Mouse (Mus musculus) cerebellum, adult 2 months (tissue): ENCODE measurements around the gene Golt1a. TPM values are rescaled to one million over a fixed set of nuclear protein-coding genes. Genes with fewer than 3 reads are reported as not detected.

Experiments
- DNase-seq, 2 experiments: peaks; one replicate each; pipeline ENCODE4 v3.0.0; 2021
- H3K27ac ChIP-seq: fragments of 200-500 bp; 2 replicates; pipeline ENCODE4 v1.5.1; 2012; ENCODE audit warnings: low read length, control low read depth, inconsistent platforms; ENCODE audit not compliant: insufficient read depth
- H3K27me3 ChIP-seq: fragments of 200-500 bp; 2 replicates; pipeline ENCODE4 v1.6.1; 2012; ENCODE audit warnings: inconsistent platforms, mild to moderate bottlenecking, low read length, moderate library complexity; ENCODE audit not compliant: control insufficient read depth, insufficient read depth
- H3K4me1 ChIP-seq: fragments of 200-500 bp; 2 replicates; pipeline ENCODE4 v1.6.1; 2011; ENCODE audit warnings: low read length; ENCODE audit not compliant: control insufficient read depth, insufficient read depth
- H3K4me3 ChIP-seq: fragments of 200-500 bp; replicated peaks from 2 replicates; pipeline ENCODE3; 2011; ENCODE audit warnings: mild to moderate bottlenecking, low read depth, low read length, control low read depth; ENCODE audit not compliant: insufficient read depth
- CTCF ChIP-seq: fragments of 200-500 bp; IDR thresholded peaks from 2 replicates; pipeline ENCODE4 v1.5.1; 2011; ENCODE audit warnings: low read depth, mild to moderate bottlenecking, control low read depth, low read length, moderate library complexity, borderline replicate concordance; ENCODE audit not compliant: insufficient read depth
- POLR2A ChIP-seq: fragments of 200-500 bp; IDR thresholded peaks from 2 replicates; pipeline ENCODE4 v1.6.1; 2011; ENCODE audit warnings: low read length, control low read depth, borderline replicate concordance; ENCODE audit not compliant: insufficient read depth
- WGBS: fragments of 180-500 bp; shearing (Covaris S2); methylation state at CpG from one replicate; pipeline ENCODE4 v1.1.7; 2018; 5-methylcytosine and 5-hydroxymethylcytosine counted together
- polyA plus RNA-seq: library from polyadenylated mRNA; depleted of rRNA; stranded (reverse); fragments of >200 nt; gene quantifications from 2 replicates; pipeline ENCODE4 v1.2.3, GENCODE M21; 2012; rRNA removed

Golt1a gene
- polyA plus RNA-seq, 1 experiment, result not detected

- H3K27me3 ChIP-seq, result no peaks in the 10 kb centered on the region
- no peak overlapping the region for H3K27ac ChIP-seq
- 12% methylated on average over 27 of the region's 27 CpGs for WGBS
- no peak for DNase-seq
- peaks cover 11% of the 10 kb centered on the region for H3K4me1 ChIP-seq
- H3K4me3 ChIP-seq, result peak overlapping the region; percentile 60
- TF ChIP-seq POLR2A, result no peak
- TF ChIP-seq CTCF, result no peak
Measured at GRCm38 (mm10) chr1:133364022-133364630, 54.5 kb downstream of the Golt1a start.

GRCm38 (mm10) chr1:133364890-133365289, 55.3 kb downstream of the Golt1a start:
- DNase-seq, result no peak
- no peak overlapping the region for H3K4me3 ChIP-seq
- no peak overlapping the region for H3K27ac ChIP-seq
- peaks cover 11% of the 10 kb centered on the region for H3K4me1 ChIP-seq
- H3K27me3 ChIP-seq, result no peaks in the 10 kb centered on the region
- 59% methylated on average over 2 of the region's 2 CpGs for WGBS
- TF ChIP-seq POLR2A (no peak), CTCF (no peak)

- Histone ChIP-seq H3K4me1 (peaks cover 15% of the 10 kb centered on the region), H3K27me3 (no peaks in the 10 kb centered on the region), H3K27ac (no peak overlapping the region), H3K4me3 (no peak overlapping the region)
- WGBS, result 60% methylated on average over 10 of the region's 10 CpGs
- TF ChIP-seq CTCF (no peak), POLR2A (no peak)
- no peak for DNase-seq
Measured at GRCm38 (mm10) chr1:133366951-133367605, 57.5 kb downstream of the Golt1a start.

- H3K4me3 ChIP-seq, result no peak overlapping the region
- H3K27ac ChIP-seq, result peak overlapping the region; percentile 19; the same call in 1 of the 2 replicates
- H3K4me1 ChIP-seq, result peaks cover 15% of the 10 kb centered on the region
- no peaks in the 10 kb centered on the region for H3K27me3 ChIP-seq
- no peak for DNase-seq
- no peak for TF ChIP-seq POLR2A
- TF ChIP-seq CTCF, result no peak
- WGBS, result 41% methylated on average over 11 of the region's 11 CpGs
Measured at GRCm38 (mm10) chr1:133367606-133368488, 58.2 kb downstream of the Golt1a start.

GRCm38 (mm10) chr1:133368644-133369043, 59.0 kb downstream of the Golt1a start:
- H3K27ac ChIP-seq, result 0 out of 2 replicates have a peak overlapping the region, but pooled peaks have one; percentile 19
- peaks cover 15% of the 10 kb centered on the region for H3K4me1 ChIP-seq
- TF ChIP-seq POLR2A, result no peak
- TF ChIP-seq CTCF, result no peak
- H3K27me3 ChIP-seq, result no peaks in the 10 kb centered on the region
- no peak overlapping the region for H3K4me3 ChIP-seq
- WGBS, result 31% methylated on average over 10 of the region's 10 CpGs
- peak; percentile 24 to 25 for DNase-seq

GRCm38 (mm10) chr1:133370352-133370751, 60.8 kb downstream of the Golt1a start:
- Histone ChIP-seq H3K27ac (no peak overlapping the region), H3K27me3 (no peaks in the 10 kb centered on the region), H3K4me3 (no peak overlapping the region), H3K4me1 (peaks cover 15% of the 10 kb centered on the region)
- 51% methylated on average over 4 of the region's 4 CpGs for WGBS
- no peak for DNase-seq
- no peak for TF ChIP-seq POLR2A
- TF ChIP-seq CTCF, result no peak

GRCm38 (mm10) chr1:133371431-133371830, 61.8 kb downstream of the Golt1a start:
- Histone ChIP-seq H3K4me1 (peaks cover 15% of the 10 kb centered on the region), H3K4me3 (no peak overlapping the region), H3K27me3 (no peaks in the 10 kb centered on the region), H3K27ac (no peak overlapping the region)
- TF ChIP-seq CTCF, result no peak
- no peak for TF ChIP-seq POLR2A
- WGBS, result 77% methylated on average over 6 of the region's 6 CpGs
- DNase-seq, result no peak

GRCm38 (mm10) chr1:133372113-133372512, 62.5 kb downstream of the Golt1a start:
- peaks cover 15% of the 10 kb centered on the region for H3K4me1 ChIP-seq
- no peak overlapping the region for H3K27ac ChIP-seq
- DNase-seq, result no peak
- no peak overlapping the region for H3K4me3 ChIP-seq
- TF ChIP-seq CTCF (no peak), POLR2A (no peak)
- H3K27me3 ChIP-seq, result no peaks in the 10 kb centered on the region
- WGBS, result 75% methylated on average over 8 of the region's 8 CpGs

Other genes with a start within 250 kb of the Golt1a start
- 31.7 and 32.1 TPM in 2 replicates for gene Ppp1r15b, start 178.7 kb upstream of the Golt1a start, polyA plus RNA-seq
- gene Plekha6, start 145.6 kb upstream of the Golt1a start, polyA plus RNA-seq, result 73.7 and 77.2 TPM in 2 replicates
- gene Kiss1, start 12.1 kb downstream of the Golt1a start, polyA plus RNA-seq, result not detected in 2 replicates
- gene Ren1, start 40.7 kb downstream of the Golt1a start, polyA plus RNA-seq, result 0.08 and 0.13 TPM in 2 replicates
- gene Etnk2, start 53.8 kb downstream of the Golt1a start, polyA plus RNA-seq, result 5.0 and 5.6 TPM in 2 replicates
- gene Sox13, start 114.6 kb downstream of the Golt1a start, polyA plus RNA-seq, result 13.6 and 15.4 TPM in 2 replicates